Mouse (Mus musculus) E14TG2a.4 (cell line): ENCODE measurements around the gene Efhb.

Experiments
- H3K27me3 ChIP-seq: 2 replicates; pipeline ENCODE4 v1.6.1; 2014; ENCODE audit warnings: low read length, control low read depth; ENCODE audit not compliant: insufficient read depth
- H3K36me3 ChIP-seq: 2 replicates; pipeline ENCODE4 v1.6.1; 2014; ENCODE audit warnings: low read length, control low read depth; ENCODE audit not compliant: insufficient read depth
- H3K4me1 ChIP-seq: replicated peaks from 2 replicates; pipeline ENCODE4 v1.6.1; 2014; ENCODE audit warnings: low read depth, low read length, control low read depth
- H3K4me3 ChIP-seq: replicated peaks from 2 replicates; pipeline ENCODE4 v1.5.1; 2014; ENCODE audit warnings: mild to moderate bottlenecking, low read length
- H3K9me3 ChIP-seq: 2 replicates; pipeline ENCODE4 v1.6.1; 2014; ENCODE audit warnings: low read length, control low read depth
- CTCF ChIP-seq: conservative IDR thresholded peaks from 2 replicates; pipeline ENCODE4 v1.5.1; 2014; ENCODE audit warnings: low read length
- NANOG ChIP-seq: IDR thresholded peaks from 2 replicates; pipeline ENCODE4 v1.6.1; 2014; ENCODE audit warnings: borderline replicate concordance, low read length, mixed read lengths
- POU5F1 ChIP-seq: IDR thresholded peaks from 2 replicates; pipeline ENCODE4 v1.6.1; 2014; ENCODE audit warnings: low read length, borderline replicate concordance

The Efhb gene

GRCm38 (mm10) chr17:53387581-53388473 is 75.3 kb downstream of the Efhb start:
- no peaks in the 10 kb centered on the region for H3K36me3 ChIP-seq
- no peaks in the 10 kb centered on the region for H3K4me1 ChIP-seq
- no peaks in the 10 kb centered on the region for H3K9me3 ChIP-seq
- H3K27me3 ChIP-seq = no peaks in the 10 kb centered on the region
- no peak overlapping the region for H3K4me3 ChIP-seq
- TF ChIP-seq CTCF (peak; percentile 86), POU5F1 (no peak), NANOG (no peak)

GRCm38 (mm10) chr17:53386863-53387262 is 76.3 kb downstream of the Efhb start:
- no peaks in the 10 kb centered on the region for H3K4me1 ChIP-seq
- no peaks in the 10 kb centered on the region for H3K36me3 ChIP-seq
- no peaks in the 10 kb centered on the region for H3K27me3 ChIP-seq
- H3K4me3 ChIP-seq = no peak overlapping the region
- TF ChIP-seq NANOG = no peak
- TF ChIP-seq POU5F1 = no peak
- no peak for TF ChIP-seq CTCF
- no peaks in the 10 kb centered on the region for H3K9me3 ChIP-seq

GRCm38 (mm10) chr17:53364111-53364510 is 99.0 kb downstream of the Efhb start:
- TF ChIP-seq CTCF (no peak), POU5F1 (no peak), NANOG (no peak)
- H3K4me3 ChIP-seq = no peak overlapping the region
- H3K9me3 ChIP-seq = peaks cover 32% of the 10 kb centered on the region
- H3K4me1 ChIP-seq = no peaks in the 10 kb centered on the region
- no peaks in the 10 kb centered on the region for H3K36me3 ChIP-seq
- no peaks in the 10 kb centered on the region for H3K27me3 ChIP-seq
